Mouse (Mus musculus): ENCODE results near the gene Itga9.

GRCm38 (mm10) chr9:118926111-118926650 is 319.7 kb downstream of the Itga9 start, which contains the start of gene Ctdspl:
- TF ChIP-seq POLR2A (IDR thresholded peaks at IDR 0.05; ENCODE audit: borderline replicate concordance, insufficient read depth, low read length) (no peak), CTCF (IDR thresholded peaks at IDR 0.05; ENCODE audit: borderline replicate concordance, insufficient read depth, low read depth, low read length) (no peak)
